Mouse (Mus musculus) liver, adult 2 months (tissue): ENCODE measurements at regions not wholly inside any gene's neighbourhood (a gene's known extent, or its start where the extent isn't known, plus 50 kb on each side); places are given as distances from the start of the nearest gene placed in this dataset.

Experiments used
- DNase-seq: peaks from one replicate; pipeline ENCODE4 v3.0.0-alpha.2; 2011; ENCODE audit warnings: low read depth, low spot score; ENCODE audit errors: extremely low read depth
- H3K27ac ChIP-seq: fragments of 200-500 bp; replicated peaks from 2 replicates; pipeline ENCODE4 v1.5.1; 2012; ENCODE audit warnings: low read depth, mild to moderate bottlenecking, control low read depth, inconsistent platforms, low read length; ENCODE audit not compliant: insufficient read depth
- H3K27me3 ChIP-seq: fragments of 200-500 bp; 2 replicates; pipeline ENCODE4 v1.6.1; 2012; ENCODE audit warnings: mild to moderate bottlenecking, moderate library complexity, low read length, inconsistent platforms; ENCODE audit not compliant: control insufficient read depth, insufficient read depth
- H3K36me3 ChIP-seq: fragments of 200-500 bp; 2 replicates; pipeline ENCODE4 v1.6.1; 2012; ENCODE audit warnings: low read length, inconsistent platforms; ENCODE audit not compliant: control insufficient read depth, insufficient read depth
- H3K4me1 ChIP-seq: fragments of 200-500 bp; 2 replicates; pipeline ENCODE4 v1.6.1; 2011; ENCODE audit warnings: low read length; ENCODE audit not compliant: control insufficient read depth, insufficient read depth
- H3K4me3 ChIP-seq: fragments of 200-500 bp; 2 replicates; pipeline ENCODE4 v1.5.1; 2011; ENCODE audit warnings: low read depth, mild to moderate bottlenecking, control low read depth, low read length, moderate library complexity; ENCODE audit not compliant: insufficient read depth
- H3K79me2 ChIP-seq: fragments of 200-500 bp; 2 replicates; pipeline ENCODE4 v1.6.1; 2012; ENCODE audit warnings: inconsistent platforms, mild to moderate bottlenecking, low read length, moderate library complexity; ENCODE audit not compliant: control insufficient read depth, insufficient read depth
- H3K9ac ChIP-seq: fragments of 200-500 bp; 2 replicates; pipeline ENCODE4 v1.6.1; 2012; ENCODE audit warnings: low read depth, mild to moderate bottlenecking, control low read depth, inconsistent platforms, low read length
- CTCF ChIP-seq: fragments of 200-500 bp; IDR thresholded peaks from 2 replicates; pipeline ENCODE4 v1.5.1; 2011; ENCODE audit warnings: low read depth, low read length, control low read depth
- POLR2A ChIP-seq: fragments of 200-500 bp; IDR thresholded peaks from 2 replicates; pipeline ENCODE4 v1.6.1; 2011; ENCODE audit warnings: low read length, control low read depth; ENCODE audit not compliant: insufficient read depth; ENCODE audit errors: extremely low read depth
- WGBS: fragments of 180-500 bp; shearing (Covaris S2); methylation state at CpG from one replicate; pipeline ENCODE4 v1.1.7; 2018; 5-methylcytosine and 5-hydroxymethylcytosine counted together

- TF ChIP-seq POLR2A: no peak
- no peak for TF ChIP-seq CTCF
- DNase-seq: no peak
- H3K36me3 ChIP-seq: no peaks in the 10 kb centered on the region
- no peaks in the 10 kb centered on the region for H3K79me2 ChIP-seq
- H3K27ac ChIP-seq: no peak overlapping the region
- no peak overlapping the region for H3K9ac ChIP-seq
- no peak overlapping the region for H3K4me3 ChIP-seq
- H3K4me1 ChIP-seq: no peaks in the 10 kb centered on the region
- WGBS: 74% methylated on average over 11 of the region's 11 CpGs
- H3K27me3 ChIP-seq: no peaks in the 10 kb centered on the region; the same call in 1 of the 2 replicates
Measured at GRCm38 (mm10) chr5:111968121-111968520, 234.4 kb downstream of the Gm26897 start.

- no peak overlapping the region for H3K4me3 ChIP-seq
- H3K27me3 ChIP-seq: no peaks in the 10 kb centered on the region; the same call in 1 of the 2 replicates
- H3K36me3 ChIP-seq: no peaks in the 10 kb centered on the region
- 83% methylated on average over 1 of the region's 1 CpGs for WGBS
- H3K9ac ChIP-seq: no peak overlapping the region
- no peaks in the 10 kb centered on the region for H3K4me1 ChIP-seq
- TF ChIP-seq POLR2A (no peak), CTCF (no peak)
- no peak overlapping the region for H3K27ac ChIP-seq
- H3K79me2 ChIP-seq: no peaks in the 10 kb centered on the region
- DNase-seq: no peak
Measured at GRCm38 (mm10) chr5:111968701-111969100, 235.0 kb downstream of the Gm26897 start.

- no peak for TF ChIP-seq POLR2A
- no peak for TF ChIP-seq CTCF
- no peaks in the 10 kb centered on the region for H3K4me1 ChIP-seq
- no peak overlapping the region for H3K9ac ChIP-seq
- 70% methylated on average over 3 of the region's 3 CpGs for WGBS
- no peaks in the 10 kb centered on the region for H3K79me2 ChIP-seq
- H3K27ac ChIP-seq: no peak overlapping the region
- no peaks in the 10 kb centered on the region; the same call in 1 of the 2 replicates for H3K27me3 ChIP-seq
- no peak for DNase-seq
- H3K36me3 ChIP-seq: no peaks in the 10 kb centered on the region
- H3K4me3 ChIP-seq: no peak overlapping the region
Measured at GRCm38 (mm10) chr5:111971193-111971592, 237.5 kb downstream of the Gm26897 start.

- no peak for DNase-seq
- 58% methylated on average over 3 of the region's 3 CpGs for WGBS
- no peak for TF ChIP-seq POLR2A
- no peak for TF ChIP-seq CTCF
- Histone ChIP-seq H3K27ac (no peak overlapping the region), H3K27me3 (no peaks in the 10 kb centered on the region), H3K4me3 (no peak overlapping the region), H3K79me2 (no peaks in the 10 kb centered on the region), H3K9ac (no peak overlapping the region), H3K36me3 (no peaks in the 10 kb centered on the region), H3K4me1 (no peaks in the 10 kb centered on the region)
Measured at GRCm38 (mm10) chr5:111971952-111972351, 238.2 kb downstream of the Gm26897 start.

DNA sequence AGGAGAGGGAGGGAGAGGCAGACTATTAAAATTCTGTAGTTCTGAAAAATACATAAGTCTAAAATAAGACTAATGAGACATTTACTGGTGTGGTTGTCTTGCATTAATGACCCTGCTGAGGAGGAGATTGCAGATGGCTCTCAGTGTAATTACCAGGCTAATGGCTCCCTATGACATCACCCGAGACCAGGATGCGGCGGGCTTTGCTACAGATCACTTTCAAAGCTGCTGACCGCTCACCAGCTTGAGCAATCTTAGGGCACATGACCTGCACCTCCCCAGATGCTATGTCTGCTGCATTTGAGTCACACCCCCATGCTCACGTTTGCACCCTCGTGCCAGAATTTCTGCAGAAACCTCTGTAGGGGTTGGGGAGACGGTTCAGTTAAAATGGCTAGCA, 242.0 kb downstream of the Gm26897 start:
- Histone ChIP-seq H3K27ac (no peak overlapping the region), H3K9ac (no peak overlapping the region), H3K79me2 (no peaks in the 10 kb centered on the region), H3K4me3 (no peak overlapping the region), H3K36me3 (no peaks in the 10 kb centered on the region), H3K27me3 (no peaks in the 10 kb centered on the region), H3K4me1 (no peaks in the 10 kb centered on the region)
- no peak for TF ChIP-seq POLR2A
- no peak for TF ChIP-seq CTCF
- no peak for DNase-seq
- WGBS: 56% methylated on average over 7 of the region's 7 CpGs

DNA sequence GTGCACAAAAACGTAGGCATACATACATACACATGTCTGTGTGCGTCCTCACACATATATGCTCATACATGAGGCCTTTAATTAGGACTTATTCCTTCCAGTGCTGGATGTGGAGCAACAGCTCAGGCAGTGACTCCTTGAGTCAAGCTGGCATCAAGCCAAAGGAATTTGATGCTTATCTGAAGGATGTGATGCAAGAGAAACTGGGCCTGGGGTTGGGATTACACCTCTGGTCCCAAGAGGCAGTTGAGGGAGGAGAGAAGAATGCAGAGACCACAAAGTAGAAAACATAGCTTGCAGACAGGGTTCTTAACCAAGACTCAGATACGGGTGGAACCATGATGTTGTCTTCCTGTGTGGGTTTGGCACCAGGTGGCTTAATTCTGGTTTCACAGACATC, 245.9 kb downstream of the Gm26897 start:
- TF ChIP-seq POLR2A: no peak
- TF ChIP-seq CTCF: no peak
- WGBS: 82% methylated on average over 3 of the region's 3 CpGs
- H3K27ac ChIP-seq: no peak overlapping the region

More for the DNA sequence above, 245.9 kb downstream of the Gm26897 start:
- Histone ChIP-seq H3K4me1 (no peaks in the 10 kb centered on the region), H3K4me3 (no peak overlapping the region), H3K36me3 (no peaks in the 10 kb centered on the region), H3K9ac (no peak overlapping the region), H3K79me2 (no peaks in the 10 kb centered on the region), H3K27me3 (no peaks in the 10 kb centered on the region)
- DNase-seq: no peak
